Mouse (Mus musculus) heart, embryonic 16.5 days (tissue): ENCODE results near the gene Phf11a. TPM values are rescaled to one million over a fixed set of nuclear protein-coding genes. Genes with fewer than 3 reads are reported as not detected.
"Not testable (repeated sequence)": the region's sequence is repeated elsewhere in the genome, so short reads cannot be mapped to it uniquely, and the experiment has no call there.

Experiments used
- ATAC-seq: fragments of 200-750 bp; cut with Nextera tagmentation; replicated peaks from 2 replicates; pipeline ENCODE4 v1.8.0; 2017; ENCODE audit warnings: moderate number of reproducible peaks; ENCODE audit not compliant: insufficient read depth, low FRiP score; ENCODE audit errors: extremely low read depth
- H3K27ac ChIP-seq: fragments of 300-500 bp; sonication (generic); 2 replicates; pipeline ENCODE4 v1.5.1; 2014; ENCODE audit warnings: mild to moderate bottlenecking, low read length, control low read depth, moderate library complexity
- H3K27me3 ChIP-seq: fragments of 300-500 bp; sonication (generic); 2 replicates; pipeline ENCODE4 v1.6.1; 2014; ENCODE audit warnings: low read length, mixed read lengths; ENCODE audit not compliant: control insufficient read depth, insufficient read depth
- H3K36me3 ChIP-seq: fragments of 300-500 bp; sonication (generic); 2 replicates; pipeline ENCODE4 v1.6.1; 2014; ENCODE audit not compliant: control insufficient read depth, insufficient read depth
- H3K4me1 ChIP-seq: fragments of 300-500 bp; sonication (generic); 2 replicates; pipeline ENCODE4 v1.6.1; 2014; ENCODE audit warnings: low read length, mixed read lengths; ENCODE audit not compliant: control insufficient read depth, insufficient read depth
- H3K4me2 ChIP-seq: fragments of 300-500 bp; sonication (generic); 2 replicates; pipeline ENCODE4 v1.6.1; 2014; ENCODE audit warnings: low read depth, mild to moderate bottlenecking, control low read depth, low read length
- H3K4me3 ChIP-seq: fragments of 300-500 bp; sonication (generic); 2 replicates; pipeline ENCODE4 v1.5.1; 2014; ENCODE audit warnings: mild to moderate bottlenecking, control low read depth, low read length
- H3K9ac ChIP-seq: fragments of 300-500 bp; sonication (generic); 2 replicates; pipeline ENCODE4 v1.6.1; 2014; ENCODE audit warnings: low read length, control low read depth
- H3K9me3 ChIP-seq: fragments of 300-500 bp; sonication (generic); replicated peaks from 2 replicates; pipeline ENCODE4 v1.6.1; 2016; ENCODE audit warnings: low read length; ENCODE audit not compliant: control insufficient read depth
- WGBS: fragments of 180-500 bp; shearing (Covaris S2); extraction: QIAGEN DNeasy Blood & Tissue Kit; methylation state at CpG from one replicate; pipeline ENCODE4 v1.1.7; 2014; 5-methylcytosine and 5-hydroxymethylcytosine counted together
- polyA plus RNA-seq: library from polyadenylated mRNA; unstranded; fragments of >200 nt; fragmentation: Nextera tagmentation; extraction: Ambion mirVana; gene quantifications from 2 replicates; pipeline ENCODE4 v1.2.1, GENCODE M21; 2015

Phf11a gene
- 0.25 and 0.43 TPM in 2 replicates for polyA plus RNA-seq

DNA sequence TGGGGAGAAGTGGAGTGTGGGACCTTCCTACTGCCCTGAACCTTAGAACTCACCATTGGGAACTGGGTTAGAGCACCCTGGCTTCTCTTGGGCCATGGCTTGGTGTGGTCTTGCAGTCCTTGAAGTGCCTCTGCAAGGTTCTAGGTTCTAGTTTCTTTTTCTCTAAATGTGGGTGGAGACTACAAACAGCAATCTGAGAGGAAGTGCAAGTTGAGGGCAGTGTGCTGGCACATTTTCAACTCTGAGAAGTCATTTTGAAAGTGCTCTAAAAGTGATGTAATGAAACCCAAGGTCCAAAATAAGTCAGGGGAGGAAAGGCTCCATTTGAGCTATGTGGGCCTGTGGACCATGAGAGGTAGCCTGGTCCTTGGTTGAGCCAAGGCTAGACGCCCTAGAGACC, at the start of gene Phf11a:
TSS of gene Phf11a (minus strand) at position 132 of the 400 bp plus-strand sequence.
- not testable (repeated sequence) for H3K9ac ChIP-seq, H3K9me3 ChIP-seq, ATAC-seq, H3K36me3 ChIP-seq, H3K4me3 ChIP-seq, H3K27me3 ChIP-seq, H3K27ac ChIP-seq, H3K4me2 ChIP-seq, H3K4me1 ChIP-seq
- WGBS: 86% methylated on average over 1 of the region's 1 CpGs

DNA sequence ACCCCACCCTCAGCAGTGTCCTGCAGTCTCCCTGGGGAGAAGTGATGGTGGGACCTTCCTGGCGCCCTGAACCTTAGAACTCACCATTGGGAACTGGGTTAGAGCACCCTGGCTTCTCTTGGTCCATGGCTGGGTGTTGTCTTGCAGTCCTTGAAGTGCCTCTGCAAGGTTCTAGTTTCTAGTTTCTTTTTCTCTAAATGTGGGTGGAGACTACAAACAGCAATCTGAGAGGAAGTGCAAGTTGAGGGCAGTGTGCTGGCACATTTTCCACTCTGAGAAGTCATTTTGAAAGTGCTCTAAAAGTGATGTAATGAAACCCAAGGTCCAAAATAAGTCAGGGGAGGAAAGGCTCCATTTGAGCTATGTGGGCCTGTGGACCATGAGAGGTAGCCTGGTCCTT, 43.9 kb upstream of the Phf11a start, which contains the start of gene Phf11b:
TSS of gene Phf11b (minus strand) at position 163 of the 400 bp plus-strand sequence.
- H3K4me3 ChIP-seq, H3K36me3 ChIP-seq, H3K9me3 ChIP-seq, H3K4me1 ChIP-seq, ATAC-seq, H3K27me3 ChIP-seq, H3K4me2 ChIP-seq, H3K27ac ChIP-seq, H3K9ac ChIP-seq: not testable (repeated sequence)
- WGBS: 61% methylated on average over 1 of the region's 1 CpGs

DNA sequence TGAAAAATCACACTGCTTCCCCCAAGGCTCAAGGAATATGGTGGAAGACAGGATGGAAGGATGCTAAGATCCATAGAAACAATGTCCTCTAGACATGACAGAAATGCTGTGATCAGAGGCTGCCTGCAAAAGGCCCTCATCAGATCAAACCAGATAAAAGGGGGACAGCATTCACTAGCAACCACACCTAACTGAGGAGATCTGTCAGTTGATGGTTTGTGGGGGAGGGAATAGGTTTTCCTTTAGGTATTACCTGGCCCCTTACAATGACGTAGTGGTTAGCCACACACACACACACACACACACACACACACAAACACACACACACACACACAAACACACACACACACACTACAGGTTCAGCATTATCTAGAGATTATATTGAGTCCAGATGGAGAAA, 42.2 kb upstream of the Phf11a start:
- Histone ChIP-seq H3K9me3 (no peaks in the 10 kb centered on the region), H3K4me1 (no peaks in the 10 kb centered on the region)
- WGBS: 69% methylated on average over 1 of the region's 1 CpGs

DNA sequence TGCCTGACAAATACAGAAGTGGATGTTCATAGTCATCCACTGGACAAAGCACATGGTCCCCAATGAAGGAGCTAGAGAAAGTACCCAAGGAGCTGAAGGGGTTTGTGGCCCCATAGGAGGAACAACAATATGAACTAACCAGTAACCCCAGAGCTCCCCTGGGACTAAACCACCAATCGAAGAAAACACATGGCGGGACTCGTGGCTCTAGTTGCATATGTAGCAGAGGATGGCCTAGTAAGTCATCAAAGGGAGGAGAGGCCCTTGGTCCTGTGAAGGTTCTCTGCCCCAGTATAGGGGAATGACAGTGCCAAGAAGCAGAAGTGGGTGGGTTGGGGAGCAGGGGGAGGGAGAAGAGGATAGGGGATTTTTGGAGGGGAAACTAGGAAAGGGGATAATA, 38.7 kb upstream of the Phf11a start:
- H3K27ac ChIP-seq, H3K27me3 ChIP-seq, ATAC-seq, H3K9ac ChIP-seq, H3K36me3 ChIP-seq, H3K4me1 ChIP-seq, H3K4me2 ChIP-seq, H3K4me3 ChIP-seq, H3K9me3 ChIP-seq: not testable (repeated sequence)
- 77% methylated on average over 3 of the region's 3 CpGs for WGBS

More for the DNA sequence above, 42.2 kb upstream of the Phf11a start:
- no peak overlapping the region for H3K4me2 ChIP-seq
- no peak overlapping the region for H3K4me3 ChIP-seq
- no peak overlapping the region for H3K27ac ChIP-seq
- H3K36me3 ChIP-seq: no peaks in the 10 kb centered on the region
- H3K27me3 ChIP-seq: no peaks in the 10 kb centered on the region
- H3K9ac ChIP-seq: no peak overlapping the region
- no peak for ATAC-seq

GRCm38 (mm10) chr14:59330499-59330898, 33.2 kb upstream of the Phf11a start:
- H3K27ac ChIP-seq, H3K9ac ChIP-seq, H3K4me1 ChIP-seq, H3K36me3 ChIP-seq, H3K9me3 ChIP-seq, H3K4me3 ChIP-seq, H3K4me2 ChIP-seq, ATAC-seq, H3K27me3 ChIP-seq: not testable (repeated sequence)
- WGBS: 52% methylated on average over 3 of the region's 3 CpGs

- H3K9me3 ChIP-seq, H3K27ac ChIP-seq, H3K4me3 ChIP-seq, H3K9ac ChIP-seq, H3K4me1 ChIP-seq, H3K27me3 ChIP-seq, H3K36me3 ChIP-seq, H3K4me2 ChIP-seq, ATAC-seq: not testable (repeated sequence)
- WGBS: 74% methylated on average over 6 of the region's 6 CpGs
These were observed 22.6 kb upstream of the Phf11a start for GRCm38 (mm10) chr14:59319970-59320369.

DNA sequence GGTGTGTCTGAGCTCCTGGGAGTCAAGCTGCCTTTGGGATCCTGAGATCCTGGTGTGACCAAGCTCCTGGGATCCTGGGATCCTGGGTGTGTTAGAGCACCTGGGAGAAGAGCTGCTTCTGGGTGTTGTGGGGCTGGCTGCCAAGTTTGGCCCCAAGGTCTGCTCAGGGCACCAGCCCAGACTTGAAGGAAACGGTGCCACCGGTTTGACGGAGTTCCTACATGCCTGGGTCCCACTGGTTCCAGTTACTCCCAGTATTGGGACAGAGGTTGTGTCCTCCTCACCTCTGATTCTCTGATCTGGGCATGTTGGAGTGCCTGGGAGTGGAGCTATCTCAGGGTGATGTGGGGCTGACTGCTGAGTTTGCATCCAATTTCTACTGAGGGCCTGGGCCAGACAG, 21.7 kb upstream of the Phf11a start:
- H3K4me3 ChIP-seq, H3K4me1 ChIP-seq, H3K27me3 ChIP-seq, H3K9ac ChIP-seq, ATAC-seq, H3K27ac ChIP-seq, H3K36me3 ChIP-seq, H3K9me3 ChIP-seq, H3K4me2 ChIP-seq: not testable (repeated sequence)
- WGBS: 91% methylated on average over 3 of the region's 3 CpGs

DNA sequence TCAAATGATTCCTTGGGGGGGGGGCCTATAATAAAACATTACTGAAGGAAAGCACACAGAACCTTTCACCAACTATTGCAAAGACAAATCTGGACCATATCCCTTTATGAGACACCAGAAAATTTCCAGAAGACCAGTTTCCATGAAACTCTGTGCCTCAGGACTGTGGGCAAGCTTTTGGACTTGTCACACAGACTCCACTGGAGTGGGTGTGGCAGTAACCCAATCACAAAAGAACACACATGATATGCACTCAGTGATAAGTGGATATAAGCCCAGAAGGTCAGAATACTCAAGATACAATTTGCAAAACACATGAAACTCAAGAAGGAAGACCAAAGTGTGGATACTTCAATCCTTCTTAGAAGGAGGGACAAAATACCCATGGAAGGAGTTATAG, 5.6 kb downstream of the Phf11a start:
- not testable (repeated sequence) for H3K4me1 ChIP-seq, ATAC-seq, H3K27ac ChIP-seq, H3K9me3 ChIP-seq, H3K9ac ChIP-seq, H3K36me3 ChIP-seq, H3K4me3 ChIP-seq, H3K27me3 ChIP-seq, H3K4me2 ChIP-seq

GRCm38 (mm10) chr14:59274961-59275360, 22.4 kb downstream of the Phf11a start:
- not testable (repeated sequence) for H3K27me3 ChIP-seq, ATAC-seq, H3K36me3 ChIP-seq, H3K27ac ChIP-seq, H3K9ac ChIP-seq, H3K9me3 ChIP-seq, H3K4me2 ChIP-seq, H3K4me1 ChIP-seq, H3K4me3 ChIP-seq
- WGBS: 81% methylated on average over 4 of the region's 4 CpGs

GRCm38 (mm10) chr14:59260056-59260455, 37.3 kb downstream of the Phf11a start, which contains the start of gene Gm6904:
Gene Gm6904 (minus strand): TSS chr14:59260216.
- no peak within 1 kb of the TSS for H3K27ac ChIP-seq
- H3K36me3 ChIP-seq: no peaks in the 10 kb centered on the region
- no peak for ATAC-seq
- WGBS: 39% methylated on average over 3 of the region's 3 CpGs
- H3K4me2 ChIP-seq: no peak within 1 kb of the TSS
- H3K9ac ChIP-seq: no peak within 1 kb of the TSS
- H3K27me3 ChIP-seq: no peaks in the 10 kb centered on the region
- no peaks in the 10 kb centered on the region for H3K9me3 ChIP-seq
- H3K4me3 ChIP-seq: no peak within 1 kb of the TSS
- H3K4me1 ChIP-seq: no peaks in the 10 kb centered on the region
